Mouse (Mus musculus) CH12.LX (cell line): ENCODE data around the gene Fndc9. TPM values are rescaled to one million over a fixed set of nuclear protein-coding genes. Genes with fewer than 3 reads are reported as not detected.

Experiments
- DNase-seq: peaks from one replicate; pipeline ENCODE4 v3.0.0-alpha.2; 2013; ENCODE audit errors: extremely low read depth
- H3K27ac ChIP-seq: 2 replicates; pipeline ENCODE4 v1.5.1; 2012; ENCODE audit warnings: low read depth, mild to moderate bottlenecking, control low read depth, moderate library complexity; ENCODE audit not compliant: insufficient read depth
- H3K27me3 ChIP-seq: replicated peaks from 2 replicates; pipeline ENCODE3; 2012; ENCODE audit warnings: inconsistent platforms
- H3K36me3 ChIP-seq, 2 experiments: replicated peaks in 1 of 2; 2 replicates each; pipeline versions ENCODE3 to v1.6.1; 2012; ENCODE audit warnings: inconsistent platforms in 1 of 2, low read length in 1 of 2, mild to moderate bottlenecking in 1 of 2, mixed read lengths in 1 of 2, moderate library complexity in 1 of 2; ENCODE audit not compliant: control insufficient read depth in 1 of 2, insufficient read depth in 1 of 2
- H3K4me1 ChIP-seq, 2 experiments: 2 replicates each; pipeline ENCODE4 v1.6.1; 2012; ENCODE audit warnings: inconsistent platforms in 1 of 2, moderate library complexity in 1 of 2; ENCODE audit not compliant: insufficient read depth in 2 of 2, control insufficient read depth in 1 of 2
- H3K4me2 ChIP-seq: 2 replicates; pipeline ENCODE4 v1.6.1; 2012; ENCODE audit warnings: low read depth, mild to moderate bottlenecking, control low read depth; ENCODE audit not compliant: poor library complexity, insufficient read depth, severe bottlenecking
- H3K4me3 ChIP-seq, 3 experiments: fragments of 150-350 bp in 1 of 3; sonication (generic) in 1 of 3; replicated peaks in 1 of 3; 2 replicates each; pipeline versions ENCODE3 to v1.5.1; 2011 to 2012; ENCODE audit warnings: low read depth in 2 of 3, low read length in 2 of 3, mild to moderate bottlenecking in 2 of 3, moderate library complexity in 2 of 3, control low read depth in 1 of 3, improper control_type of control experiment in 1 of 3, inconsistent platforms in 1 of 3, mixed read lengths in 1 of 3; ENCODE audit not compliant: poor library complexity in 1 of 3
- H3K79me2 ChIP-seq: replicated peaks from 2 replicates; pipeline ENCODE4 v1.6.1; 2012; ENCODE audit warnings: mild to moderate bottlenecking, moderate library complexity; ENCODE audit not compliant: control insufficient read depth, poor library complexity, insufficient read depth, severe bottlenecking; ENCODE audit errors: extremely low read depth
- H3K9ac ChIP-seq: 2 replicates; pipeline ENCODE4 v1.6.1; 2012; ENCODE audit warnings: low read depth, mild to moderate bottlenecking, control low read depth, moderate library complexity; ENCODE audit not compliant: insufficient read depth
- H3K9me3 ChIP-seq: replicated peaks from 2 replicates; pipeline ENCODE3; 2012; ENCODE audit warnings: low read length, inconsistent platforms, mixed read lengths
- BHLHE40 ChIP-seq: IDR thresholded peaks from 2 replicates; pipeline ENCODE4 v1.6.1; 2011; ENCODE audit warnings: mild to moderate bottlenecking, low read depth, low read length, improper control_type of control experiment
- CHD1 ChIP-seq: IDR thresholded peaks from 2 replicates; pipeline ENCODE4 v1.6.1; 2012; ENCODE audit warnings: low read depth, low read length, improper control_type of control experiment, inconsistent platforms
- CHD2 ChIP-seq: IDR thresholded peaks from 2 replicates; pipeline ENCODE4 v1.6.1; 2011; ENCODE audit warnings: low read length, improper control_type of control experiment
- CTCF ChIP-seq, 2 experiments: IDR thresholded peaks in 1 of 2; conservative IDR thresholded peaks in 1 of 2; 2 replicates each; pipeline ENCODE4 v1.5.1; 2011 to 2012; ENCODE audit warnings: low read depth in 2 of 2, low read length in 2 of 2, improper control_type of control experiment in 1 of 2, inconsistent platforms in 1 of 2, mild to moderate bottlenecking in 1 of 2, moderate library complexity in 1 of 2
- E2F4 ChIP-seq: IDR thresholded peaks from 2 replicates; pipeline ENCODE4 v1.6.1; 2011; ENCODE audit warnings: low read depth, low read length, improper control_type of control experiment; ENCODE audit not compliant: insufficient replicate concordance
- ELF1 ChIP-seq: IDR thresholded peaks from 2 replicates; pipeline ENCODE4 v1.6.1; 2014; ENCODE audit warnings: low read depth, mild to moderate bottlenecking, inconsistent platforms, low read length, improper control_type of control experiment
- EP300 ChIP-seq: IDR thresholded peaks from 2 replicates; pipeline ENCODE4 v1.6.1; 2011; ENCODE audit warnings: low read length, improper control_type of control experiment
- ETS1 ChIP-seq: conservative IDR thresholded peaks from 2 replicates; pipeline ENCODE4 v1.6.1; 2012; ENCODE audit warnings: low read depth, mild to moderate bottlenecking, inconsistent platforms, low read length, improper control_type of control experiment, moderate library complexity
- HCFC1 ChIP-seq: IDR thresholded peaks from 2 replicates; pipeline ENCODE4 v1.6.1; 2012; ENCODE audit warnings: low read depth, mild to moderate bottlenecking, inconsistent platforms, low read length, improper control_type of control experiment
- IRF4 ChIP-seq: IDR thresholded peaks from 2 replicates; pipeline ENCODE4 v1.6.1; 2014; ENCODE audit warnings: low read depth, mild to moderate bottlenecking, inconsistent platforms, low read length, improper control_type of control experiment
- JUN ChIP-seq: IDR thresholded peaks from 2 replicates; pipeline ENCODE4 v1.6.1; 2011; ENCODE audit warnings: low read depth, mild to moderate bottlenecking, low read length, improper control_type of control experiment, moderate library complexity; ENCODE audit not compliant: insufficient read depth
- JUND ChIP-seq: conservative IDR thresholded peaks from 2 replicates; pipeline ENCODE4 v1.6.1; 2011; ENCODE audit warnings: low read depth, low read length, improper control_type of control experiment
- KAT2A ChIP-seq: IDR thresholded peaks from 2 replicates; pipeline ENCODE4 v1.6.1; 2012; ENCODE audit warnings: low read length, improper control_type of control experiment, inconsistent platforms; ENCODE audit not compliant: insufficient replicate concordance
- MAFK ChIP-seq: IDR thresholded peaks from 2 replicates; pipeline ENCODE4 v1.6.1; 2011; ENCODE audit warnings: low read length, improper control_type of control experiment; ENCODE audit not compliant: insufficient replicate concordance
- MAX ChIP-seq: IDR thresholded peaks from 2 replicates; pipeline ENCODE4 v1.6.1; 2011; ENCODE audit warnings: low read length, improper control_type of control experiment
- MAZ ChIP-seq: IDR thresholded peaks from 2 replicates; pipeline ENCODE4 v1.6.1; 2012; ENCODE audit warnings: low read depth, mild to moderate bottlenecking, inconsistent platforms, low read length, improper control_type of control experiment, moderate library complexity
- MEF2A ChIP-seq: IDR thresholded peaks from 2 replicates; pipeline ENCODE4 v1.6.1; 2014; ENCODE audit warnings: low read depth, mild to moderate bottlenecking, inconsistent platforms, low read length, improper control_type of control experiment, borderline replicate concordance
- MXI1 ChIP-seq: IDR thresholded peaks from 2 replicates; pipeline ENCODE4 v1.6.1; 2011; ENCODE audit warnings: mild to moderate bottlenecking, low read depth, low read length, improper control_type of control experiment
- MYC ChIP-seq: IDR thresholded peaks from 2 replicates; pipeline ENCODE4 v1.6.1; 2011; ENCODE audit warnings: low read depth, mild to moderate bottlenecking, improper control_type of control experiment, low read length
- NELFE ChIP-seq: IDR thresholded peaks from 2 replicates; pipeline ENCODE4 v1.6.1; 2011; ENCODE audit warnings: low read depth, low read length, improper control_type of control experiment
- NRF1 ChIP-seq: IDR thresholded peaks from 2 replicates; pipeline ENCODE4 v1.6.1; 2014; ENCODE audit warnings: low read depth, mild to moderate bottlenecking, inconsistent platforms, low read length, improper control_type of control experiment, moderate library complexity
- PAX5 ChIP-seq: IDR thresholded peaks from 2 replicates; pipeline ENCODE4 v1.6.1; 2012; ENCODE audit warnings: low read length, inconsistent platforms, mixed read lengths
- POLR2A ChIP-seq: IDR thresholded peaks from 2 replicates; pipeline ENCODE4 v1.6.1; 2011; ENCODE audit warnings: low read depth, mild to moderate bottlenecking, improper control_type of control experiment, low read length
- POLR2AphosphoS2 ChIP-seq: IDR thresholded peaks from 2 replicates; pipeline ENCODE4 v1.6.1; 2011; ENCODE audit warnings: low read depth, low read length, improper control_type of control experiment
- RAD21 ChIP-seq: IDR thresholded peaks from 2 replicates; pipeline ENCODE4 v1.6.1; 2011; ENCODE audit warnings: low read depth, mild to moderate bottlenecking, low read length, improper control_type of control experiment, moderate library complexity
- RCOR1 ChIP-seq: conservative IDR thresholded peaks from 2 replicates; pipeline ENCODE4 v1.6.1; 2012; ENCODE audit warnings: low read depth, mild to moderate bottlenecking, inconsistent platforms, low read length, improper control_type of control experiment
- SIN3A ChIP-seq: IDR thresholded peaks from 2 replicates; pipeline ENCODE4 v1.6.1; 2012; ENCODE audit warnings: low read length, improper control_type of control experiment, inconsistent platforms
- SMC3 ChIP-seq: IDR thresholded peaks from 2 replicates; pipeline ENCODE4 v1.6.1; 2011; ENCODE audit warnings: low read depth, low read length, improper control_type of control experiment
- TBP ChIP-seq: conservative IDR thresholded peaks from 2 replicates; pipeline ENCODE4 v1.6.1; 2011; ENCODE audit warnings: low read depth, low read length, improper control_type of control experiment
- TCF12 ChIP-seq: IDR thresholded peaks from 2 replicates; pipeline ENCODE4 v1.6.1; 2014; ENCODE audit warnings: low read depth, mild to moderate bottlenecking, inconsistent platforms, low read length, improper control_type of control experiment
- UBTF ChIP-seq: IDR thresholded peaks from 2 replicates; pipeline ENCODE4 v1.6.1; 2012; ENCODE audit warnings: low read depth, mild to moderate bottlenecking, inconsistent platforms, low read length, improper control_type of control experiment, moderate library complexity
- USF1 ChIP-seq: IDR thresholded peaks from 2 replicates; pipeline ENCODE4 v1.6.1; 2014; ENCODE audit warnings: low read depth, mild to moderate bottlenecking, inconsistent platforms, low read length, improper control_type of control experiment
- USF2 ChIP-seq: conservative IDR thresholded peaks from 2 replicates; pipeline ENCODE4 v1.6.1; 2011; ENCODE audit warnings: low read depth, low read length, improper control_type of control experiment
- ZC3H11A ChIP-seq: IDR thresholded peaks from 2 replicates; pipeline ENCODE4 v1.6.1; 2012; ENCODE audit warnings: low read depth, mild to moderate bottlenecking, inconsistent platforms, low read length, improper control_type of control experiment
- ZKSCAN1 ChIP-seq: IDR thresholded peaks from 2 replicates; pipeline ENCODE4 v1.6.1; 2012; ENCODE audit warnings: low read depth, inconsistent platforms, low read length, improper control_type of control experiment, borderline replicate concordance
- ZMIZ1 ChIP-seq: IDR thresholded peaks from 2 replicates; pipeline ENCODE4 v1.6.1; 2012; ENCODE audit warnings: low read depth, mild to moderate bottlenecking, inconsistent platforms, low read length, improper control_type of control experiment
- ZNF384 ChIP-seq: IDR thresholded peaks from 2 replicates; pipeline ENCODE4 v1.6.1; 2012; ENCODE audit warnings: low read depth, low read length, improper control_type of control experiment, inconsistent platforms
- dilution Hi-C: fragments of 300-500 bp; cut with MboI; formaldehyde crosslinking; loops from 2 replicates; pipeline ENCODE4 v1.14.3; 2020; ENCODE audit warnings: low sequenced_read_pairs; ENCODE audit not compliant: extremely low pct_unique_long_range_greater_than_20kb, extremely low pct_ligation_motif_present
- in situ Hi-C: fragments of 300-500 bp; cut with MboI; formaldehyde crosslinking; loops from 3 replicates; pipeline ENCODE4 v1.14.3; 2019; ENCODE audit warnings: low sequenced_read_pairs, low pct_ligation_motif_present, low pct_unique_long_range_greater_than_20kb, mixed read lengths
- polyA plus RNA-seq: library from polyadenylated mRNA; unstranded; fragments of >175 nt; gene quantifications from 2 replicates; pipeline ENCODE4 v1.2.1, GENCODE M21; 2012; ENCODE audit warnings: low read depth; ENCODE audit not compliant: insufficient read length
- total RNA-seq, 2 experiments: library from RNA; depleted of rRNA; stranded (reverse); fragments of 300-350 nt in 1 of 2; fragments of >200 nt in 1 of 2; gene quantifications; 2 replicates each; pipeline ENCODE4 v1.2.3; 2012 to 2014

Fndc9 gene
- total and polyA plus RNA-seq, 3 experiments = 3.9 to 12.1 TPM; not detected in 1

- no peak for TF ChIP-seq ZKSCAN1
- TF ChIP-seq BHLHE40 = no peak
- no peak for TF ChIP-seq CHD2
- no peak for TF ChIP-seq MXI1
- no peak for TF ChIP-seq UBTF
- no peak for TF ChIP-seq IRF4
- TF ChIP-seq USF1 = no peak
Observed at GRCm38 (mm10) chr11:46273969-46274368, 38.6 kb downstream of the Fndc9 start (continued).

GRCm38 (mm10) chr11:46275302-46275701 lies 40.0 kb downstream of the Fndc9 start:
- H3K36me3 ChIP-seq = peaks cover 88 to 96% of the 10 kb centered on the region in 2 experiments
- peaks cover 11 to 96% of the 10 kb centered on the region in 2 experiments for H3K4me1 ChIP-seq
- H3K4me2 ChIP-seq = no peak overlapping the region
- DNase-seq = peak; percentile 96
- no peaks in the 10 kb centered on the region for H3K27me3 ChIP-seq
- H3K9me3 ChIP-seq = no peaks in the 10 kb centered on the region
- H3K4me3 ChIP-seq = no peak overlapping the region
- dilution Hi-C loops = no loop called here
- no peaks in the 10 kb centered on the region; the same call in 1 of the 2 replicates for H3K79me2 ChIP-seq
- no peak overlapping the region for H3K27ac ChIP-seq
- H3K9ac ChIP-seq = no peak overlapping the region
- in situ Hi-C loops = loop anchor here (5.0 kb wide), 2 partner anchors 37 to 157 kb away; partner anchors contain the start of gene Cyfip2
- TF ChIP-seq BHLHE40 (peak; percentile 35), JUN (no peak), TBP (no peak), MYC (no peak), RCOR1 (no peak), CHD2 (no peak), PAX5 (no peak), IRF4 (no peak), ZMIZ1 (no peak), NELFE (no peak), MAX (no peak), MXI1 (0 out of 2 replicates have a peak, but pooled peaks have one; percentile 51), USF2 (no peak), JUND (no peak), ELF1 (no peak), EP300 (no peak), ZNF384 (no peak), HCFC1 (no peak), CHD1 (no peak), ZKSCAN1 (no peak), ZC3H11A (no peak; the same call in 1 of the 2 replicates), MEF2A (no peak), TCF12 (peak; percentile 41; the same call in 1 of the 2 replicates), POLR2A (no peak), NRF1 (no peak), USF1 (no peak), E2F4 (no peak), KAT2A (no peak), RAD21 (peak; percentile 72), UBTF (no peak), MAZ (peak; percentile 16; the same call in 1 of the 2 replicates), ETS1 (no peak), SIN3A (no peak), SMC3 (peak; percentile 83), CTCF (conservative IDR thresholded peaks at IDR 0.05 in 1 of 2, IDR thresholded peaks at IDR 0.05 in 1 of 2; ENCODE audit: low read depth in 2 of 2, low read length in 2 of 2) (peak; percentile 28 to 90; a peak in 3 of 4 replicates), MAFK (no peak), POLR2AphosphoS2 (no peak)
